Mouse (Mus musculus): Measurements from ENCODE around the gene Cdc42ep2.

The Cdc42ep2 gene

DNA sequence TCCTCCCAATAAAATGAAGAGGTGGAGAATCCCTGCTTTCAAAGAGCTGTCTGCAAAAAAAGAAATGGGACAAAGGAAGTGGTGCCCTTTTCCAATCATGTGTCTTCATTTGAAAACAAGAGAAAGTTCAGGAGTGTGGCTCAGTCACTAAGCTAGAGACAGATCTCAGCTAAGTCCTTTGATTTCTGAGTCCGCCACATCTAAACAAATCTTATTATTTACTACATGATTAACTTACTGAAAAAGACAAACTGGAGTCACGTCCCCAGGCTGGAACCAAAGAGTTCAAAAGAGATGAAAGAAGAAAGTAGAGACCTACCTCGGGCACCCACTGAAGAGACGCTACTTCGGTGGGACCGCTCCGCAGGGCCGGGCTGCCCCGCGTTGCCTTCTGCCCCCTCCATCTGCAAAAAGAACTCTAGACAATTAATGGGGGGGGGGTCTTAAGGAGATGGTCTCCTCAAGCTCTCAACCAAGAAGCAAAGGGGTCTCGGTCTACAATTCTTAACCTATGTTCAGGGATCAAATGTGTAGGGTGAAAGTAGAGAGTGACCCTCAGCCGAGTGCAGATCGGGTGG lies 50.1 kb downstream of the Cdc42ep2 start:
- DNase-seq (ENCODE audit: low read depth, low spot score): no peak

DNA sequence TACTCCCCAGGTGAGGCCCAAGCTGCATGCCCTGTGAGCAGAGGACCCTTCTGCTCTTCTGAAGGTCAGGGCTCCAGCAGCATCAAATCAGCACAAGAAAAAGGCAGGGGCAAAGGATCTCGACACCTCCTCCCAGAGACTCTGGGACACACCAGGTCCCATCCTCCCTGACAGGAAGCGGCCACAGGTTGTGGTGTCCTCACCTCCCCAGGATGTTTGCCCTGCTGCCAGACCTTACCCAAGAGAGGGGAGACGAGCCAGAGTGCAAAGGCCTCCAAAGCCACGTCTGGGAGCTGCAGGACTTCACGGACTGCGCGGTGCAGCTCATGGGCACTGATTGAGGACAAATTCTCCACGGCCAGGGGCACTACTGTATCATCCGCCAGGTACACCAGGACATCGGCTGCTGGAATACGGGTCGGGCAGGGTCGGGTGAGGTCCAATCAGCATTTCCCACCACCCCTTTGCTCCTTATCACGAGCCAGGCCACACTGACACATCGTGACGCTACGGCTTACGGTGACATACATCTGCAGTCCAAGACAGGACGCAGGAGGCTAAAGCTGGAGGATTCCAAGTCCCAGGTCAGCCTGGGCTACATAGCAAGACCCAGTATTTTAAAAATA lies 51.6 kb downstream of the Cdc42ep2 start:
- DNase-seq (ENCODE audit: low read depth, low spot score): no peak

DNA sequence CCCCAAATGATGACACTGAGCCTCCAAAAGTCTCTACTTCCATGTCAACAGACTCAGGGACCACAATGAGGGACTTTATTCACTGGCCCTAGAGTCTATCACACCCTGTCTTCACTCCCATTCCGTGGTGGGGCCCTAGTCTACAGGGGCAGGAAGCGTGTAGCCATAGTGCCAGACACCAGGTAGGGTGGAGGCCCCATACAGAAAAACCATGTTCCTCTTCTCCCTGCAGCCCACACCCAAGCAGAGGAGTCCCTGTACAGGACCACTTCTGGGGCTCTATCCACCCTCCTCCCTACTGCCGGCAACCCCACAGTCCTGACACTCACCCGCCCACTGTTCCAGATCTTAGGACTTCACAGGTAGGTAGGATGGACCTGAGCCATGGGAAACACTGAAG lies 52.1 kb downstream of the Cdc42ep2 start:
- no peak for DNase-seq (ENCODE audit: low read depth, low spot score)

DNA sequence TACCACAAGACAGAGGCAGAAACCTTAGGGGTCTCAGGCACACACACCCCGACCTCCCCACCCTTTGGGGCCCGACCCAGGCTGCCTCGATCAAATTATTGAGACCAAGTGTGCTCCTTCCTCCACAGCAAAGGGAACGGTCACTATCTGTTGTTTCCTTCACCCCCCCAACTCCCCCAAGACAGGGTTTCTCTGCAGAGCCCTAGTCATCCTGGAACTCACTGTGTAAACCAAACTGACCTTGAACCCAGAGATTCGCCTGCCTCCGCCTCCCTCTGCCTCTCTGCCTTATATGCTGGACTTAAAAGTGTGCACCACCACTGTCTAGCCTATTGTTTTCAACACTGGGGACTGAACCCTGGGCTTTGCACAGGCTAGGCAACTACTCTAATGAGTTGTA lies 52.9 kb downstream of the Cdc42ep2 start:
- no peak for DNase-seq (ENCODE audit: low read depth, low spot score)

DNA sequence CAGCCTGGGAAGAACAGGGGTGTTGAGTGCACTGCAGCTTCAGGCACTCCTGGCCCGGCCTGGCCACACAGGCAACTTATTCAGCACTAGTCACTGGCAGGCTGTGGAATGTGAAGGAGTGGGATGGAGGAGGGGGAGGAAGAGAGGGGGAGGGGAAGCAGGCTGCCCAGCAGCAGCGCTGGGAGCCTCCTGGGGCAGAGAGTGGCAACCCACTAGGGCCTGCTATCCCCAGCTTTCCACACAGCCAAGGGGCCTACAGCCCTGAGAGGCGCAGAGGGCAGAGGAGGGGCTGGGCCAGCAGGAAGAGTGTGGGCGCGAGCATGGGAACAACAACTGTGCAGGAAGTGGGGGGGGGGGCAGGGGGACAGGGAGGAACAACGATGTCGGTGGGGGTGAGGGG lies 53.3 kb downstream of the Cdc42ep2 start:
- peak; percentile 72 for DNase-seq (ENCODE audit: low read depth, low spot score)

DNA sequence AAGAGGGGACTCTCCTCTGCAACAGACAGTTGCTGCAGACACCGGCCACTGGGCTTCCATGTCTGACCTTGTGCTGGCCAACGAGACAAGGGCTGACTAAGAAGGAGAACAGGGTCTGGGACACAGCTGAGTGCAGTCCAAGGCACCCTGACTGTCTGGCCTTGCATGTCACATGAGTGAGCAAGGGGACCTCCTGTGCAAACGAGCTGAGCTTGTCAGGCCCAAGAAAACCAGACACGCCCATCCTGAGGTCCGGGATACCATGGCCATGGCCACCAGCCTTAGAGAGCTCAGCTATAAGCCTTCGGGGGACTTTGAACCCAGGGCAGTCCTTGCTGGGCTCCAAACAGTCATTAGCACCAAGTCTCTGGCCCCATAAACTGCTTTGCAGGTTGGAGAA lies 56.5 kb downstream of the Cdc42ep2 start:
- DNase-seq (ENCODE audit: low read depth, low spot score): no peak

All from ZHBTc4 (cell line).